Mouse (Mus musculus) cerebellum, adult (tissue): ENCODE measurements around the gene Olfr381.
"Not testable (repeated sequence)": the region's sequence is repeated elsewhere in the genome, so short reads cannot be mapped to it uniquely, and the experiment has no call there.

Experiments used
- ATAC-seq: cut with Nextera tagmentation; 2 replicates; pipeline ENCODE4 v1.9.2; 2017; ENCODE audit warnings: mild to moderate bottlenecking, moderate library complexity, mixed read lengths; ENCODE audit not compliant: insufficient number of reproducible peaks, low FRiP score, low TSS enrichment

Olfr381 gene

DNA sequence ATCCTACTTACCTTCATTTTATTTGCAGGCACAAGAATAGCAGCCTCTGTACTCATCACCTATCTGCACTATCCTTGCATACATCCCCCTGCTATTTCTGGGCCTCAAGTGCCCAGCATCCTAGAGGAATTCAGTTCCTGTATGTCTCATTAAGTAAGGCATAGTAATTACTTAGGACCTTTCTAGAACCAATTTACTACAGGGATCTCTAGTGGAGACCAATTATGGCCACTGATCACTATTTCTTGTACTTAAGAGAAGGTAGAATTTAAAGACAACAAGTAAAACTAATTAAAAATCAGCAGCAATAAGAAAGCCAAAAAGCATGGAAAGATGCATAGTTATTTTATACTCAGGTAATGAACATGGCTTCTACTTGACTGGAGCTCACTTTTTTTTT lies at the start of gene Olfr381:
TSS of gene Olfr381 (minus strand) at position 101 of the 400 bp plus-strand sequence.
- no peak for ATAC-seq

DNA sequence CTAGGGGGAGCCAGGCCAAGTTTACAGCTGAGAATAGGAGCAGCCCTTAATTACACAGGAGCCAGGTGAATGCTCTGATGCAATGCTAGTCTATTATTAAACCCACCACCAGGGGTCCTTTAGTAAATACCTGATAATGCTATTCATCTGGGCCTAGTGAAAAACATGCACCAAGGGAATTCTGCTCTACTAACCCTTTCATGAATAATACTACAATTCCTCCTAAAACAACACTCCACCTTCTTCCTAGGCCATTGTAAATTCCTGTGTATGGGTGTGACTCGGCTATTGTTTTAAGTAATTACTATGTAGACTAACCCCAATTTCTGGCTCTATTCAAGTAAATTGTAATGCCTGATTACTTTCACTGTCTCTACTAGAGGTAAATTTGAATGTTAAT lies 37.6 kb upstream of the Olfr381 start:
- ATAC-seq = not testable (repeated sequence)

DNA sequence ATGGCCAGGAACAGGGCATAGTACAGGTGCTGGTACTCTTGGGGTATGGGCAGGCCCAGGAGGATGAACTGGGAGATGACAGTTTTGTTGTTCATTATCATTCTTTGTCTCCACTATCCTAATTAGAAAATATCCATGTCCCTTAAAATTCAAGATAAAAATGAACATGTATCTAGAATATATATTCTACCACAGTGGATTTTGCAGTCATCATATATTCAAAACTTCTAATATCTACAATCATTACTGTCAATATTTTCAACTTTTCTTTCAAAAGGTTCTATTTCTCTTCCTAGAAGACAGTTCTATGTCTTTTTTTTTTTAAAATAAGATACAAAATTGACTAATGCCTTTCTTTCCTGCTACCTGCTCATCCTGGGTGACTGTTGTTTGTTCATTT lies 25.7 kb upstream of the Olfr381 start, which contains the start of gene Olfr382:
TSS of gene Olfr382 (minus strand) at position 101 of the 400 bp plus-strand sequence.
- no peak for ATAC-seq

DNA sequence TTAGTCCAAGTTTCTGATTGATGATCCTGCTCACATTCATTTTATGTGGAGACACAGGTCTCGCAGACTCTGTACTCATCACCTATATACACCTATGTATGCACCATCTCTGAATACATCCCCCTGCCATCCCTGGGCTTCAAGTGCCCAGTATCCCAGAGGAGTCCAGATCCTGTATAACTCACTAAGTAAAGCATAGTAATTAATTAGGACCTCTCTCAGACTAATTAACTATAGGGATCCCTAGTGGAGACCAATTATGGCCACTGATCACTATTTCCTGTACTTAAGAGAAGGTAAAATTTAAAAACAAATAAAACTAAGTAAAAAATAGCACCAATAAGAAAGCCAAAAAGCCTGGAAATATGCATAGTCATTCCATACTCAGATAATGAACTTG lies 34.0 kb downstream of the Olfr381 start, which contains the start of gene Olfr380:
TSS of gene Olfr380 (minus strand) at position 101 of the 400 bp plus-strand sequence.
- no peak for ATAC-seq
